Mouse (Mus musculus): ENCODE data around the gene Gm11172.

DNA sequence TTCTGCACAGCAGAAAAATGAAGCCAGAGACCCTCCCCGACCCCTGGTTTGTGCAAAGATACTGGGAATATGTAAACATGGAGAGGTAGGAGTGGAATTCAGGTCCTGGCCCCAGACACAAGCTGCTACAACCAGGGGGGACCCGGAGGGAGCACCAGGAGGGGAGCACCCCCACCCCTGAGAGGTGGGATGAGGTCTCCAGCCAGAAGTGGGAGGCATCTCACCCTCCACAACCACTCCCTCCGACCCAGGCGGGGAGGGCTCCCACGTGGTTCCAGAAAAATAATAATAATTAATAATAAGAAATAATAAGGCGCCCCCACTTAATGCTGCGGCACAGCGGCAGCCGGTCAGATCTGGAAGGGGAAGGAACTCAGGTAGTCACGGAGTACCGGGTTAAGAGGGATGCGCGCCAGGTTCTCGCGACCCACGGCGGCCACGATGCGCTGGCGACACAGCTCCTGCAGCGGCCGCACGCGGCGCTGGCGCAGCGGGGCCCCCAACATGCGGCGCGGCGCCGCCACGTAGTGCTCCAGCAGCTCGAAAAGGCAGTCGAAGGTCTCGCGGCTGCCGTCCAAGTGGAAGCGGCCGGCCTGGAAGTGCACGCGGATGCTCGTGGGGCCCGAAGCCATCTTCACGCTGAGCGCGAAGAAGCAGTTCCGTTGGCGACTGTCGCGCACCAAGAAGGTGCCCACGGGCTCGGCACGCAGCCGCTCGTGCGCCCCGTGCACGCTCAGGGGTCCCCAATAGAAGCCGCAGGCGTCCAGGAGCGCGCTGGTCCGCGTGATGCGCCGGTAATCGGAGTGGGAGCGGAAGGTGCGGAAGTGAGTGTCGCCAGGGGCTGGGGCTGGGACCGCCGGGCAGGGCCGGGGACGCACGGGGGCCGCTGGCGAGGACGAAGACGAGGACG lies 28.6 kb upstream of the Gm11172 start:
- TF ChIP-seq POLR2A (IDR thresholded peaks at IDR 0.05; ENCODE audit: borderline replicate concordance, extremely low read depth, low read depth, low read length) (no peak), CTCF (IDR thresholded peaks at IDR 0.05; ENCODE audit: insufficient read depth, low read length) (no peak)
